Comparison of ENCODE assay signal across 10 mouse cellular contexts in the genomic region with DNA sequence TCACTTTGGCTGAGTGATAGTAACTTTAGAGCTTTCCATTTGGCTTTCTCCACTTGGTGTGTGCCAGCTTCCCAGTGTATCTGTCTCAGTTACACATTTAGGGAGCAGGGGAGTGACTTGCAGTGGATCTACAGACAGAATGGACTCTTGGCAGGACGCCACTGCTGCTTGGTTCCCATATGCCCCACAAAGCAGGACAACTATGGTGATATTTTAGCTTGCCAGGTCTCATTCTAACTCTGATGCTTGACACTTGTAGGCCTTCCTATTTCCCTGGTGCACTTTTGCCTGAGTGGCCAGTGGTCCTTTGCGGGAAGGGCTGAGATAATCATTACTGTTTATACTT. TPM values are rescaled to one million over a fixed set of nuclear protein-coding genes. Genes with fewer than 3 reads are reported as not detected.
A peak's percentile ranks its signal among the peaks of the same experiment; 100 is the strongest.
DNase-seq lines count a peak whose midpoint lies in the region; ATAC-seq and TF ChIP-seq lines count a peak whose summit lies in the region.
"Had no signal": no experiment of that assay in that cellular context is flagged by ENCODE, and none has a peak within 500 bp of the region (broad histone marks: within the 10 kb centered on the region; RNA-seq: fewer than 3 reads in every experiment).

No protein-coding gene starts in this region.

- 73% methylated on average over 2 of the region's 2 CpGs for WGBS in midbrain, embryonic 16.5 days
- WGBS in midbrain, embryonic 13.5 days, result 87% methylated on average over 2 of the region's 2 CpGs
- WGBS in embryonic facial prominence, embryonic 13.5 days, result 78% methylated on average over 2 of the region's 2 CpGs
- WGBS in limb, embryonic 13.5 days, result 71% methylated on average over 2 of the region's 2 CpGs
- 78% methylated on average over 2 of the region's 2 CpGs for WGBS in intestine, postnatal 0 days

- H3K27ac ChIP-seq in midbrain, embryonic 16.5 days (ENCODE audit: low read length), result peak overlapping the region; percentile 29; the same call in 1 of the 2 replicates
- no peak overlapping the region for H3K27ac ChIP-seq in midbrain, embryonic 13.5 days
- peak overlapping the region; percentile 80 for H3K27ac ChIP-seq in embryonic facial prominence, embryonic 13.5 days
- H3K27ac ChIP-seq in limb, embryonic 13.5 days, result peak overlapping the region; percentile 61; the same call in 1 of the 2 replicates
- no peak overlapping the region for H3K27ac ChIP-seq in intestine, postnatal 0 days (ENCODE audit: low read depth, low read length)
- H3K27ac ChIP-seq: intestine, embryonic 15.5 days; midbrain, embryonic 12.5 days had no signal

- H3K4me1 ChIP-seq in midbrain, embryonic 16.5 days (ENCODE audit: control insufficient read depth, insufficient read depth, low read length), result peaks cover 13% of the 10 kb centered on the region
- peaks cover 19% of the 10 kb centered on the region for H3K4me1 ChIP-seq in midbrain, embryonic 13.5 days (replicated peaks)
- H3K4me1 ChIP-seq in embryonic facial prominence, embryonic 13.5 days, result peaks cover 25% of the 10 kb centered on the region
- peaks cover 24% of the 10 kb centered on the region for H3K4me1 ChIP-seq in limb, embryonic 13.5 days
- no peaks in the 10 kb centered on the region for H3K4me1 ChIP-seq in intestine, postnatal 0 days (replicated peaks; ENCODE audit: control insufficient read depth, insufficient read depth, low read length)

- no peaks in the 10 kb centered on the region for H3K36me3 ChIP-seq in midbrain, embryonic 16.5 days (ENCODE audit: control insufficient read depth, insufficient read depth, low read length)
- no peaks in the 10 kb centered on the region for H3K36me3 ChIP-seq in midbrain, embryonic 13.5 days
- H3K36me3 ChIP-seq in embryonic facial prominence, embryonic 13.5 days, result no peaks in the 10 kb centered on the region
- H3K36me3 ChIP-seq in limb, embryonic 13.5 days, result no peaks in the 10 kb centered on the region
- no peaks in the 10 kb centered on the region for H3K36me3 ChIP-seq in intestine, postnatal 0 days (ENCODE audit: control insufficient read depth, insufficient read depth)
- H3K36me3 ChIP-seq: intestine, embryonic 15.5 days; midbrain, embryonic 12.5 days had no signal

- no peaks in the 10 kb centered on the region for H3K9me3 ChIP-seq in midbrain, embryonic 16.5 days (replicated peaks; ENCODE audit: control insufficient read depth, low read length, poor library complexity, severe bottlenecking)
- H3K9me3 ChIP-seq in midbrain, embryonic 13.5 days, result no peaks in the 10 kb centered on the region
- H3K9me3 ChIP-seq in embryonic facial prominence, embryonic 13.5 days, result no peaks in the 10 kb centered on the region
- no peaks in the 10 kb centered on the region for H3K9me3 ChIP-seq in limb, embryonic 13.5 days
- H3K9me3 ChIP-seq in intestine, postnatal 0 days (ENCODE audit: control insufficient read depth), result no peaks in the 10 kb centered on the region
- H3K9me3 ChIP-seq: intestine, embryonic 15.5 days had no signal

- no peaks in the 10 kb centered on the region for H3K27me3 ChIP-seq in midbrain, embryonic 16.5 days (ENCODE audit: control insufficient read depth, insufficient read depth, low read depth, low read length)
- no peaks in the 10 kb centered on the region for H3K27me3 ChIP-seq in midbrain, embryonic 13.5 days
- no peaks in the 10 kb centered on the region for H3K27me3 ChIP-seq in embryonic facial prominence, embryonic 13.5 days
- H3K27me3 ChIP-seq in limb, embryonic 13.5 days, result no peaks in the 10 kb centered on the region
- no peaks in the 10 kb centered on the region for H3K27me3 ChIP-seq in intestine, postnatal 0 days (replicated peaks; ENCODE audit: control insufficient read depth, insufficient read depth, low read length)
- H3K27me3 ChIP-seq: intestine, embryonic 15.5 days; midbrain, embryonic 12.5 days had no signal

- no peak overlapping the region for H3K9ac ChIP-seq in midbrain, embryonic 16.5 days (ENCODE audit: low read depth, low read length)
- no peak overlapping the region for H3K9ac ChIP-seq in midbrain, embryonic 13.5 days (replicated peaks)
- peak overlapping the region; percentile 51; the same call in 1 of the 2 replicates for H3K9ac ChIP-seq in embryonic facial prominence, embryonic 13.5 days
- H3K9ac ChIP-seq in limb, embryonic 13.5 days, result no peak overlapping the region
- H3K9ac ChIP-seq in intestine, postnatal 0 days (ENCODE audit: low read depth, low read length), result no peak overlapping the region
- H3K9ac ChIP-seq: intestine, embryonic 15.5 days; midbrain, embryonic 12.5 days had no signal

- H3K4me3 ChIP-seq in midbrain, embryonic 16.5 days (ENCODE audit: low read depth, low read length), result no peak overlapping the region
- H3K4me3 ChIP-seq in midbrain, embryonic 13.5 days (replicated peaks), result no peak overlapping the region
- no peak overlapping the region for H3K4me3 ChIP-seq in embryonic facial prominence, embryonic 13.5 days
- no peak overlapping the region for H3K4me3 ChIP-seq in limb, embryonic 13.5 days
- H3K4me3 ChIP-seq in intestine, postnatal 0 days (ENCODE audit: low read depth, low read length), result no peak overlapping the region
- H3K4me3 ChIP-seq: intestine, embryonic 15.5 days; midbrain, embryonic 12.5 days had no signal

- peak; percentile 10 to 15 for DNase-seq in frontal cortex, postnatal 14 days (ENCODE audit: low spot score in 2 of 2)
- DNase-seq in frontal cortex, postnatal 25 days (ENCODE audit: low spot score in 2 of 2), result no peak

- ATAC-seq in midbrain, embryonic 16.5 days, result no peak
- ATAC-seq in midbrain, embryonic 13.5 days, result no peak
- ATAC-seq in embryonic facial prominence, embryonic 13.5 days (ENCODE audit: insufficient number of reproducible peaks, insufficient read depth, low FRiP score, low TSS enrichment, low read depth), result no peak
- ATAC-seq in limb, embryonic 13.5 days (ENCODE audit: low FRiP score, low read depth), result 0 out of 2 replicates have a peak, but pooled peaks have one; percentile 3
- no peak for ATAC-seq in erythroblast, adult 5-6 weeks (replicated peaks; ENCODE audit: low FRiP score, poor library complexity, severe bottlenecking)
- no peak for ATAC-seq in intestine, postnatal 0 days
- ATAC-seq: intestine, embryonic 15.5 days had no signal

- H3K4me2 ChIP-seq in midbrain, embryonic 16.5 days (ENCODE audit: low read length), result no peak overlapping the region
- H3K4me2 ChIP-seq in midbrain, embryonic 13.5 days (replicated peaks), result no peak overlapping the region
- 0 out of 2 replicates have a peak overlapping the region, but pooled peaks have one; percentile 9 for H3K4me2 ChIP-seq in embryonic facial prominence, embryonic 13.5 days
- no peak overlapping the region for H3K4me2 ChIP-seq in limb, embryonic 13.5 days (replicated peaks)
- H3K4me2 ChIP-seq in intestine, postnatal 0 days (replicated peaks; ENCODE audit: low read depth), result no peak overlapping the region
- H3K4me2 ChIP-seq: intestine, embryonic 15.5 days; midbrain, embryonic 12.5 days had no signal

- no peak for TF ChIP-seq CTCF in intestine, postnatal 0 days (IDR thresholded peaks at IDR 0.05; ENCODE audit: low read depth)

RNA-seq across cellular contexts. Expression of gene Psmg4, which starts 6.0 kb away (rescaled TPM):
- 71.6 and 74.6 TPM in 2 replicates for polyA plus RNA-seq in midbrain, embryonic 16.5 days (2015; fragmentation: Nextera tagmentation; extraction: Ambion mirVana)
- polyA plus RNA-seq in midbrain, embryonic 13.5 days (2015; fragmentation: Nextera tagmentation; extraction: Ambion mirVana), result 92.5 and 94.6 TPM in 2 replicates
- 104 and 111 TPM in 2 replicates for polyA plus RNA-seq in embryonic facial prominence, embryonic 13.5 days (2015; fragmentation: Nextera tagmentation; extraction: Ambion mirVana)
- 95.7 and 97.2 TPM in 2 replicates for polyA plus RNA-seq in limb, embryonic 13.5 days (2015; fragmentation: Nextera tagmentation; extraction: Ambion mirVana)
- total RNA-seq in erythroblast, adult 5-6 weeks (2015; ENCODE audit: low replicate concordance), result 10.4 and 21.3 TPM in 2 replicates
- 14.7 and 14.8 TPM in 2 replicates for total RNA-seq in erythroblast, adult 5-6 weeks (2017; ENCODE audit: low replicate concordance)
- polyA plus RNA-seq in intestine, postnatal 0 days (2015; fragmentation: Nextera tagmentation; extraction: Ambion mirVana), result 62.8 and 69.8 TPM in 2 replicates

RNA-seq across cellular contexts. Expression of gene Tubb2b, which starts 26.5 kb away (rescaled TPM):
- 1,230 and 1,315 TPM in 2 replicates for polyA plus RNA-seq in midbrain, embryonic 16.5 days (2015; fragmentation: Nextera tagmentation; extraction: Ambion mirVana)
- polyA plus RNA-seq in midbrain, embryonic 13.5 days (2015; fragmentation: Nextera tagmentation; extraction: Ambion mirVana), result 833 and 846 TPM in 2 replicates
- polyA plus RNA-seq in embryonic facial prominence, embryonic 13.5 days (2015; fragmentation: Nextera tagmentation; extraction: Ambion mirVana), result 45.6 and 46.3 TPM in 2 replicates
- 40.1 and 42.0 TPM in 2 replicates for polyA plus RNA-seq in limb, embryonic 13.5 days (2015; fragmentation: Nextera tagmentation; extraction: Ambion mirVana)
- not detected in 2 replicates for total RNA-seq in erythroblast, adult 5-6 weeks (2015; ENCODE audit: low replicate concordance)
- total RNA-seq in erythroblast, adult 5-6 weeks (2017; ENCODE audit: low replicate concordance), result not detected in 2 replicates
- 14.1 and 15.4 TPM in 2 replicates for polyA plus RNA-seq in intestine, postnatal 0 days (2015; fragmentation: Nextera tagmentation; extraction: Ambion mirVana)

Comparison
In these comparisons a context has a peak if more than half of its experiments do, and no peak if none do; other contexts are left out.
1. DNase-seq: peak in frontal cortex, postnatal 14 days (2 of 2); none in frontal cortex, postnatal 25 days (0 of 2).
2. H3K27ac ChIP-seq: peak in midbrain, embryonic 16.5 days (single experiment), embryonic facial prominence, embryonic 13.5 days (single experiment) and limb, embryonic 13.5 days (single experiment); none in midbrain, embryonic 13.5 days (single experiment) and intestine, postnatal 0 days (single experiment).
3. RNA of gene Tubb2b, which starts 26.5 kb away (polyA plus RNA-seq): 1,230 to 1,315 TPM in midbrain, embryonic 16.5 days and 833 to 846 TPM in midbrain, embryonic 13.5 days; 45.6 to 46.3 TPM in embryonic facial prominence, embryonic 13.5 days, 40.1 to 42.0 TPM in limb, embryonic 13.5 days and 14.1 to 15.4 TPM in intestine, postnatal 0 days; every median in the first group is over 10 times any median in the second.